Mouse (Mus musculus) limb, embryonic 14.5 days (tissue): Measurements from ENCODE around the gene Snx5. TPM values are rescaled to one million over a fixed set of nuclear protein-coding genes. Genes with fewer than 3 reads are reported as not detected.

Source experiments
- ATAC-seq: fragments of 200-750 bp; cut with Nextera tagmentation; 2 replicates; pipeline ENCODE4 v1.8.0; 2017; ENCODE audit warnings: low read depth, moderate number of reproducible peaks, moderate TSS enrichment; ENCODE audit not compliant: low FRiP score
- DNase-seq: peaks from one replicate; pipeline ENCODE4 v3.0.0-alpha.2; 2015; ENCODE audit warnings: low spot score
- H3K27ac ChIP-seq: fragments of 300-500 bp; sonication (generic); replicated peaks from 2 replicates; pipeline ENCODE4 v1.5.1; 2014; ENCODE audit warnings: low read depth, mild to moderate bottlenecking, low read length, moderate library complexity, mixed read lengths
- H3K27me3 ChIP-seq: fragments of 300-500 bp; sonication (generic); 2 replicates; pipeline ENCODE4 v1.6.1; 2014; ENCODE audit warnings: low read length, mixed read lengths; ENCODE audit not compliant: control insufficient read depth, insufficient read depth
- H3K36me3 ChIP-seq: fragments of 300-500 bp; sonication (generic); 2 replicates; pipeline ENCODE4 v1.6.1; 2014; ENCODE audit warnings: mild to moderate bottlenecking, low read length, moderate library complexity, mixed read lengths; ENCODE audit not compliant: control insufficient read depth, insufficient read depth
- H3K4me1 ChIP-seq: fragments of 300-500 bp; sonication (generic); 2 replicates; pipeline ENCODE4 v1.6.1; 2014; ENCODE audit warnings: antibody characterized with exemption, low read length, mixed read lengths; ENCODE audit not compliant: control insufficient read depth, insufficient read depth
- H3K4me2 ChIP-seq: fragments of 300-500 bp; sonication (generic); replicated peaks from 2 replicates; pipeline ENCODE4 v1.6.1; 2014; ENCODE audit warnings: low read depth, mild to moderate bottlenecking, low read length, moderate library complexity; ENCODE audit not compliant: severe bottlenecking
- H3K4me3 ChIP-seq: fragments of 300-500 bp; sonication (generic); replicated peaks from 2 replicates; pipeline ENCODE4 v1.5.1; 2014; ENCODE audit warnings: low read length
- H3K9ac ChIP-seq: fragments of 300-500 bp; sonication (generic); 2 replicates; pipeline ENCODE4 v1.6.1; 2014; ENCODE audit warnings: mild to moderate bottlenecking, low read depth, low read length, moderate library complexity; ENCODE audit not compliant: severe bottlenecking
- H3K9me3 ChIP-seq: fragments of 300-500 bp; sonication (generic); 2 replicates; pipeline ENCODE4 v1.6.1; 2016; ENCODE audit warnings: low read length; ENCODE audit not compliant: control insufficient read depth
- POLR2A ChIP-seq: fragments of 200-500 bp; IDR thresholded peaks from 2 replicates; pipeline ENCODE4 v1.8.0; 2012; ENCODE audit warnings: inconsistent platforms, mild to moderate bottlenecking, moderate library complexity, borderline replicate concordance; ENCODE audit not compliant: insufficient read depth, insufficient read length; ENCODE audit errors: extremely low read depth
- WGBS: fragments of 180-500 bp; shearing (Covaris S2); extraction: QIAGEN DNeasy Blood & Tissue Kit; methylation state at CpG from one replicate; pipeline ENCODE4 v1.1.7; 2014; 5-methylcytosine and 5-hydroxymethylcytosine counted together
- polyA plus RNA-seq, 2 experiments: library from polyadenylated mRNA; depleted of rRNA in 1 of 2; stranded (reverse) in 1 of 2; unstranded in 1 of 2; fragments of >200 nt; fragmentation: Nextera tagmentation in 1 of 2; extraction: Ambion mirVana in 1 of 2; gene quantifications; 2 replicates each; pipeline versions ENCODE4 v1.2.1 to v1.2.3; 2012 to 2014

Snx5 gene
- polyA plus RNA-seq, 2 experiments: 130 to 153 TPM

DNA sequence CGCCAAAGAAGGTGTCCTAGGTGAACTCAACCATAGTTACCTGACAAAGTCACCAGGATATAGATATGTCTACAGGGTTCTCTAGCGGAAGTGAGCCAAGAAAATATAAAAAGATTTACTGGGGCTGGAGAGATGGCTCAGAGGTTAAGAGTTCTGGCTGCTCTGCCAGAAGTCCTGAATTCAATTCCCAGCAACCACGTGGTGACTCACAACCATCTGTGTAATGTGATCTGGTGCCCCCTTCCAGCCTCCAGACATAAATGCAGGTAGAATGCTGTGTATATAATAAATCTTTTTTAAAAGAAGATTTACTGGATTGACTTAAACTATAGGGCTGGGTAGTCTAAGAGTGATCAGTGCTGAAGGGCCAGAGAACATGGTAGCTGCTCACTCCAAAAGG, 10.7 kb upstream of the Snx5 start:
- ATAC-seq (no peak), DNase-seq (no peak)
- Histone ChIP-seq H3K4me2 (no peak overlapping the region), H3K4me3 (no peak overlapping the region), H3K4me1 (no peaks in the 10 kb centered on the region), H3K27ac (no peak overlapping the region), H3K36me3 (peaks cover 28% of the 10 kb centered on the region), H3K27me3 (no peaks in the 10 kb centered on the region), H3K9ac (no peak overlapping the region), H3K9me3 (no peaks in the 10 kb centered on the region)
- no peak for TF ChIP-seq POLR2A
- WGBS: 51% methylated on average over 3 of the region's 3 CpGs

DNA sequence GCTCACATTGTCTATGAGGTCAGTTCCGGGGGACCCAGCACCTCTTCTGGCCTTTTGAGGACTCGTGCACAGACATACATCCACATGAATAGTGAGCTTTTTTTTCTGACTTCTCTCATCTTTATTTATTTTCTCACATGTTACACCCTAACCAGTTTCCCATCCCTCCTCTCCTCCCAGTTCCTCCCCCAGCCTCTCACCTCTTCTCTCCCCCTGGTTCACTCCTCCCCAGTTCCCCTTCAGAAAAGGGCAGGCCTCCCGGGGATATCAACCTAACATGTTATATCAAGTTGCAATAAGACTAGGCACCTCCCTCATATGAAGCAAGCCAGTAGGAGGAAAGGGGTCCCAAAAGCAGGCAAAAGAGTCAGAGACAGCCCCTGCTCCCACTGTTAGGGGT, 9.9 kb upstream of the Snx5 start:
- Histone ChIP-seq H3K27me3 (no peaks in the 10 kb centered on the region), H3K9me3 (no peaks in the 10 kb centered on the region), H3K4me2 (no peak overlapping the region), H3K36me3 (peaks cover 29% of the 10 kb centered on the region), H3K4me3 (no peak overlapping the region), H3K9ac (no peak overlapping the region), H3K27ac (no peak overlapping the region), H3K4me1 (no peaks in the 10 kb centered on the region)
- TF ChIP-seq POLR2A: no peak
- no peak for ATAC-seq
- DNase-seq: no peak
- 74% methylated on average over 3 of the region's 3 CpGs for WGBS

DNA sequence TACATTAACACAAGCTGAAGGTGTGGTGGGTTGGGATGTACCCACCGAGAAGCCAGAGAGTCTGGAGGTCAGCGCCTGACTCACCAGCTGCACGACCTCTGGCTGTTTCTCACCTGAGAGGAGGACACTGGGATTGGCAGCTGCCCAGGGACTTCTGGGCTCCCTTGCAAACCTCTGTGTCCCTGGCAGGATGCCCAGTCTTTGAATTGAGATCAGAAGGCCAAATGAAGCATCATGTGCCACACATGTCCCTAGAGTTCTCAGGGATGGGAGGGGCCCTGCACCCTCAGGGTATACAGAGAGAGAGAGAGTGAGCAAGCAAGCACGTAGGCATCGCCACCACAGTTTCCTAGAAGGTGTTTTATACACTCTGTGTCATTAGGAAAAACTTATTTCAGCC, 9.0 kb upstream of the Snx5 start:
- no peak for TF ChIP-seq POLR2A
- no peak overlapping the region for H3K4me3 ChIP-seq
- H3K9ac ChIP-seq: no peak overlapping the region
- H3K4me1 ChIP-seq: no peaks in the 10 kb centered on the region; the same call in 1 of the 2 replicates
- H3K27ac ChIP-seq: no peak overlapping the region
- ATAC-seq: no peak
- H3K36me3 ChIP-seq: peaks cover 29% of the 10 kb centered on the region
- no peak for DNase-seq
- no peak overlapping the region for H3K4me2 ChIP-seq
- H3K27me3 ChIP-seq: no peaks in the 10 kb centered on the region
- H3K9me3 ChIP-seq: no peaks in the 10 kb centered on the region
- 88% methylated on average over 5 of the region's 5 CpGs for WGBS

DNA sequence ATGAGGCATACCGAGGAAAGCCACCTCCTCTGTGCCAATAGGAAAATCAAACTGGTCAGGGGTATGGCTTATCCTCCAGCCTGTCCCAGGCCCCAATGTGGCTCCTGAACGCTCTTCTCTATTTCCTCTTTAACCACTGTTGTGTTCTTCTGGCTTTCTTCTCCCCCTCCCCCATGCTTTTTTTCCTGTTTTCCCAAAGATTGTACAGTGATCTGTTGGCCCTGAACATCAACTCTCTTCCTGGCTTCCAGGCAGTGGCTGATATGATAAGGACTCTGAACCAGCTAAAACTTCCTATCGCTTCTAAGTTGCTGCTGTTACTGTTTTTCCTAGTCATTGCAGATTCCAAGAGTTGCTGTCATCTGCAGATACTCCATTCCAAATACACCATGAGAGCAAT, 6.2 kb upstream of the Snx5 start:
- Histone ChIP-seq H3K4me3 (no peak overlapping the region), H3K9ac (no peak overlapping the region), H3K4me1 (peaks cover 2% of the 10 kb centered on the region; the same call in 1 of the 2 replicates), H3K9me3 (no peaks in the 10 kb centered on the region), H3K27ac (no peak overlapping the region), H3K27me3 (no peaks in the 10 kb centered on the region), H3K36me3 (peaks cover 29% of the 10 kb centered on the region), H3K4me2 (no peak overlapping the region)
- TF ChIP-seq POLR2A: no peak
- no peak for DNase-seq
- no peak for ATAC-seq
- 93% methylated on average over 3 of the region's 3 CpGs for WGBS

DNA sequence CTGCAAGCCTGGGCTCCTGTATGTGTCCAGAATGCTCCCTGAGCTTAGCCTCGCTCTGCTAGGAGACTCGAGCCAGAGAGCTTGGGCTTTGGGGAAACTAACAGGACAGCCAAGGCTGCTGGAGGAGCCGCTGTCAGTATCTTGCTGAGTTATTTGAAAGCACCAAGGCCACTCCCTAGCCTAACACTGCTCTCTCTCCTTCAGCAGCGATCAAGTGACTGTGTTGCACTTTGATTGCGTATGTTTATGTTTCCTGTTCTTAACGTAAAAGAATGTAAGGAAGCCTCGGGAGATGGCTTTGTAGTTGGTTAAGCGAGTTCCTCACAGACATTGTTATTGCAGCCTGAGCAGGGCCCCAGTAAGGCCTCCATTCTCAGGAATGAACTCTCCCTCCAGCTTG, 4.0 kb upstream of the Snx5 start:
- ATAC-seq: no peak
- Histone ChIP-seq H3K4me3 (no peak overlapping the region), H3K4me2 (no peak overlapping the region), H3K9ac (no peak overlapping the region), H3K27ac (no peak overlapping the region), H3K9me3 (no peaks in the 10 kb centered on the region), H3K36me3 (peaks cover 26% of the 10 kb centered on the region), H3K4me1 (peaks cover 2% of the 10 kb centered on the region; the same call in 1 of the 2 replicates), H3K27me3 (no peaks in the 10 kb centered on the region)
- TF ChIP-seq POLR2A: no peak
- WGBS: 31% methylated on average over 8 of the region's 8 CpGs
- no peak for DNase-seq

DNA sequence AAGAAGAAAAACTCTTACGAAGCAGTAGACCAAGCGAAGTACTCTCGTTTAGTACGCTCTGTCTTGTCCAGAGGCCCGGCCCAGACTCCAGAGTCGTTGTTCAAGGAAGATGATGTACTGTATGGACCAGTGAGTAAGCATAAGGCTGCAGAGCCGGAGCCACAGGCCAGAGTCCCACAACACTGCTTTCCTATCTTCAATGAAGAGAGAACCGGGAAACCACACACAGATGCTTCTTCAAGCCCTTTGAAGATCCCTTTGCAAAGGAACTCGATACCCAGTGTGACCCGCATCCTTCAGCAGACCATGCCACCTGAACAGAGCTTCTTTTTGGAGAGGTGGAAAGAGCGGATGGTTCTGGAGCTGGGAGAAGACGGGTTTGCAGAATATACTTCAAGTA, 1.4 kb upstream of the Snx5 start:
- no peak overlapping the region for H3K9ac ChIP-seq
- no peak for TF ChIP-seq POLR2A
- H3K4me1 ChIP-seq: peaks cover 17% of the 10 kb centered on the region
- H3K27ac ChIP-seq: no peak overlapping the region
- H3K4me2 ChIP-seq: no peak overlapping the region
- no peak for DNase-seq
- 89% methylated on average over 12 of the region's 12 CpGs for WGBS
- H3K27me3 ChIP-seq: no peaks in the 10 kb centered on the region
- no peak overlapping the region for H3K4me3 ChIP-seq
- no peak for ATAC-seq
- peaks cover 9% of the 10 kb centered on the region; the same call in 1 of the 2 replicates for H3K36me3 ChIP-seq
- H3K9me3 ChIP-seq: no peaks in the 10 kb centered on the region
